Mouse (Mus musculus) ES-Bruce4 (cell line): ENCODE data around the gene Kif14. TPM values are rescaled to one million over a fixed set of nuclear protein-coding genes. Genes with fewer than 3 reads are reported as not detected.

ENCODE experiments used
- H3K27ac ChIP-seq: 2 replicates; pipeline ENCODE4 v1.5.1; 2012; ENCODE audit warnings: low read length, inconsistent platforms; ENCODE audit not compliant: insufficient read depth
- H3K27me3 ChIP-seq: 2 replicates; pipeline ENCODE4 v1.6.1; 2012; ENCODE audit warnings: mild to moderate bottlenecking, low read length, inconsistent platforms; ENCODE audit not compliant: control insufficient read depth, poor library complexity, insufficient read depth, severe bottlenecking
- H3K36me3 ChIP-seq: 2 replicates; pipeline ENCODE4 v1.6.1; 2012; ENCODE audit warnings: inconsistent platforms, mild to moderate bottlenecking, low read length, moderate library complexity; ENCODE audit not compliant: control insufficient read depth, poor library complexity, insufficient read depth, severe bottlenecking
- H3K4me1 ChIP-seq: one replicate; pipeline ENCODE4 v1.8.1; 2011; ENCODE audit warnings: low read length; ENCODE audit not compliant: control insufficient read depth, insufficient read depth
- H3K4me3 ChIP-seq: 2 replicates; pipeline ENCODE4 v1.5.1; 2011; ENCODE audit warnings: low read depth, mild to moderate bottlenecking, low read length
- H3K9ac ChIP-seq: 2 replicates; pipeline ENCODE4 v1.6.1; 2012; ENCODE audit warnings: low read depth, mild to moderate bottlenecking, inconsistent platforms; ENCODE audit not compliant: poor library complexity, severe bottlenecking
- H3K9me3 ChIP-seq: replicated peaks from 2 replicates; pipeline ENCODE4 v1.6.1; 2012; ENCODE audit warnings: mild to moderate bottlenecking, low read length, inconsistent platforms; ENCODE audit not compliant: control insufficient read depth, poor library complexity, insufficient read depth, severe bottlenecking
- CTCF ChIP-seq: IDR thresholded peaks from one replicate; pipeline ENCODE4 v1.8.1; 2011; ENCODE audit warnings: low read depth, low read length
- EP300 ChIP-seq: IDR thresholded peaks from 2 replicates; pipeline ENCODE4 v1.6.1; 2011; ENCODE audit warnings: low read depth, low read length; ENCODE audit not compliant: insufficient read depth
- POLR2A ChIP-seq: IDR thresholded peaks from one replicate; pipeline ENCODE4 v1.8.1; 2011; ENCODE audit warnings: low read length; ENCODE audit not compliant: insufficient read depth
- polyA plus RNA-seq: library from polyadenylated mRNA; stranded (reverse); fragments of >200 nt; gene quantifications from 2 replicates; pipeline ENCODE4 v1.2.4, GENCODE M21; 2011; ENCODE audit warnings: low read depth; ENCODE audit not compliant: missing spikeins, insufficient read depth, insufficient read length

Gene Kif14
- polyA plus RNA-seq, 1 experiment = 37.1 TPM

DNA sequence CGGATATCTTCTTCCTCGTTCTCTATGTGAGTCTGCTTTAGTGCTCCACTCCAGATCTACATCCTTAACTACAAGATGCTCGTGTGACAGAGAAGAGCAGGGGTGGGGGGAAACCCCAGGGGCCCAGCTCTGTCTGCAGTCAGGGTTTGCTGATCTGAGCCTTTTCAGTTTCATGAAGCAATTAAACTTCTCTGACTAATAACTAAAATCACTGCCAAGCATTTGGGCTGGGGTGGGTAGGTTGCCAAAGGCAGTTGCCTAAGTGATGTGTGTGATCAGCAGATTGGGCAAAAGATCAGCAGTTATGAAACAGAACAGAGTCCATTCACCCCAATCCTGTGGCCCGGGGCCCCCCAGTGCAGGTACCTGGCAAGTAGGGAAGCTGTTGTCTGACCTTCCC lies 72.1 kb downstream of the Kif14 start:
- Histone ChIP-seq H3K27ac (no peak overlapping the region), H3K4me3 (no peak overlapping the region), H3K9ac (no peak overlapping the region), H3K27me3 (no peaks in the 10 kb centered on the region), H3K4me1 (no peaks in the 10 kb centered on the region), H3K36me3 (no peaks in the 10 kb centered on the region), H3K9me3 (no peaks in the 10 kb centered on the region)
- no peak for TF ChIP-seq EP300
- TF ChIP-seq CTCF = no peak
- TF ChIP-seq POLR2A = no peak

DNA sequence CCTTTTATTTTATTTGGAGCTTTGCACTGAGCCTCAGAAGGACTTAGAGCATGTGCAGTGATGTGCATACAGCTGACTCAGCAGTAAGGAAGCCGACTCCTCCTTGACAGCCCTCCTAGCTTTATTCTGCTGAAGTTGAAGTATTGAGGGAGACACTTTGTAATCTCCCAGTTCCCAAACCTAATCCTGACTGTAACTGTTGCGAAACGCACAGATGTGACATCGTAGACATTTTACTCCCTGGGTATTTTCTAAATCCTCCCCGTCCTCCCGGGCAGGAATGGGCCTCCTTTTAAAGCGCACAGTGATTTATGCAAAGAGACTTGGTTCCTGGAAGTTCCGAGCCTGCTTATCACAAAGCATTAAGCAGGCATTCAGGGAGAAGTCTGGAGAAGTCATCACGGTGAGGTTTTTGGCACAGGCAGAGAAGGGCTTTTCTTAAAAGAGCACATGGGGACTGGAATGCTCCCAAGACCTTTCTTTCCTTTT lies 74.3 kb downstream of the Kif14 start:
- TF ChIP-seq CTCF = no peak
- TF ChIP-seq POLR2A = no peak
- no peak for TF ChIP-seq EP300
- no peak overlapping the region for H3K27ac ChIP-seq
- no peak overlapping the region for H3K4me3 ChIP-seq
- H3K9me3 ChIP-seq = no peaks in the 10 kb centered on the region
- no peak overlapping the region for H3K9ac ChIP-seq
- no peaks in the 10 kb centered on the region for H3K36me3 ChIP-seq
- no peaks in the 10 kb centered on the region for H3K4me1 ChIP-seq
- no peaks in the 10 kb centered on the region for H3K27me3 ChIP-seq

- no peaks in the 10 kb centered on the region for H3K36me3 ChIP-seq
- H3K4me3 ChIP-seq = no peak overlapping the region
- H3K27ac ChIP-seq = no peak overlapping the region
- no peaks in the 10 kb centered on the region for H3K4me1 ChIP-seq
- no peaks in the 10 kb centered on the region for H3K27me3 ChIP-seq
- H3K9ac ChIP-seq = no peak overlapping the region
- no peak for TF ChIP-seq POLR2A
- no peak for TF ChIP-seq EP300
- TF ChIP-seq CTCF = no peak
- no peaks in the 10 kb centered on the region for H3K9me3 ChIP-seq
Observed at GRCm38 (mm10) chr1:136541618-136542376, 75.7 kb downstream of the Kif14 start.

DNA sequence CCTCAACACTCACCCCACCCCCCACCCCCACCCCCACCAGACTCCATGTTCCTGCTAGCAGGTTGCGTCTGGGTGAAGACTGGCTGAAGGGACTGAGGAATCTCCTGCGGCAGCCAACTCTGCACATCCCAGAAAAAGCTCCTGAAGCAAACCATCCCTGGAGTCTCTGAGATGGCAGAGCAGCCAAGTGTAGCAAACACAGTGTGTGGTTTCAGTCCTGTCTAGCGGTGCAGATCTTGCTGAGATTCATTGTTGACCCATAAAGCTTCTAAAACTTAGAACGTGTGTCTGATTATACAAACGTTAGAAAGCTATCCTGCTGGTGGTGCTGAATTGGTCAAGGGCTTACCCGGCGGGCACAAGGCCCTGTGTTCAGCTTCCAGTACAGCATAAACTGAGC lies 77.8 kb downstream of the Kif14 start:
- no peak overlapping the region for H3K9ac ChIP-seq
- TF ChIP-seq EP300 (no peak), CTCF (no peak), POLR2A (no peak)
- H3K27ac ChIP-seq = no peak overlapping the region
- no peaks in the 10 kb centered on the region for H3K4me1 ChIP-seq
- H3K27me3 ChIP-seq = no peaks in the 10 kb centered on the region
- no peaks in the 10 kb centered on the region for H3K36me3 ChIP-seq
- no peaks in the 10 kb centered on the region for H3K9me3 ChIP-seq
- no peak overlapping the region for H3K4me3 ChIP-seq

GRCm38 (mm10) chr1:136547068-136547467 lies 80.9 kb downstream of the Kif14 start:
- no peak for TF ChIP-seq POLR2A
- no peaks in the 10 kb centered on the region for H3K36me3 ChIP-seq
- H3K27me3 ChIP-seq = no peaks in the 10 kb centered on the region
- H3K9me3 ChIP-seq = no peaks in the 10 kb centered on the region
- no peak overlapping the region for H3K4me3 ChIP-seq
- no peaks in the 10 kb centered on the region for H3K4me1 ChIP-seq
- H3K27ac ChIP-seq = no peak overlapping the region
- no peak overlapping the region for H3K9ac ChIP-seq

DNA sequence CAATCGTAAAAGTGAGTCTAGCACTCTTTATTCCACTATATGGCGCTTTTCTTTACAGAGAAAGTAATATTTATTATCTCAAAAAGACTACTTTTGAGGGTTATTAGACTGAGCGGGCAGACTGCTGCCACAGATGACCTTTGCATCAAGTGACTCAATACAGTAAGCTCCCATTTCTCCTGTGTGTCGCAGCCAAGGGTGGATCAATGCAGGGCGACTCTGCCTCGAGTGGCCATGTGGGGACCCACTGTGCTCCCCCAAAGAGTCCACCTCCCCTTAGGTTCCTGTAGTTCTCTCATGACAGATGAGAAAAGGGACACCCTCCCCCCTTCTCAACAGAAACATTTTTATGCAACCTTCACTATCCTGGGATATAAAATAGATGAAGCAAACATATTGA lies 84.1 kb downstream of the Kif14 start:
- TF ChIP-seq POLR2A = no peak
- no peak for TF ChIP-seq CTCF
- Histone ChIP-seq H3K9ac (no peak overlapping the region), H3K27ac (no peak overlapping the region), H3K36me3 (no peaks in the 10 kb centered on the region), H3K4me3 (no peak overlapping the region), H3K27me3 (no peaks in the 10 kb centered on the region), H3K4me1 (no peaks in the 10 kb centered on the region), H3K9me3 (no peaks in the 10 kb centered on the region)
